Mouse (Mus musculus): ENCODE data around the gene Galnt16. TPM values are rescaled to one million over a fixed set of nuclear protein-coding genes. Genes with fewer than 3 reads are reported as not detected.

Gene Galnt16
- polyA plus RNA-seq (2015; fragmentation: Nextera tagmentation; extraction: Ambion mirVana): 3.2 and 3.7 TPM in 2 replicates

- Histone ChIP-seq H3K27ac (replicated peaks) (no peak within 1 kb of the TSS), H3K27me3 (replicated peaks) (peaks cover 91% of the 10 kb centered on the region)
Observed at GRCm38 (mm10) chr12:80517977-80518376, at the start of gene Galnt16. Gene Galnt16, plus strand, starts transcription at chr12:80518277.

DNA sequence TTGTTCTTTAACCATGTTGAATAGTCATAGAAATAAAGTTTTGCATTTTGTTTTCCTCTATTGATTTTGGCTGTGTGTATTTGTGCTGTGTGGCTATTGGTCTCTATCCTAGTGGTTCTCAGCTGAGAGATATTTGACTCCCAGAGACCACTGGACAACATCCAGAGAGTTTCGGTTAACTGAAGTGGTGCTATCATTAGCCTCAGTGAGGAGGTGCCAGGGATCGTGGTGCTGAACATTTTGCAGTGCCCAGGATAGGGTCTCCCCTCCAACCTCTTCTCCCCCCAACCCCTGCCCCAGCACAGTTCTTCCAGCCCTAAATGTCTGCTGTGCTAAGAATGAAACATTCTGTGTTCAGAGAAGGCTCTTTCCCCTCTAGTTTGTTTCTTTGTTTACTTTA lies 47.9 kb upstream of the Galnt16 start:
- 48% methylated on average over 2 of the region's 2 CpGs for WGBS
- ATAC-seq (ENCODE audit: extremely low read depth, insufficient number of reproducible peaks, low FRiP score, low TSS enrichment): no peak
- no peaks in the 10 kb centered on the region for H3K27me3 ChIP-seq (replicated peaks)
- H3K36me3 ChIP-seq: no peaks in the 10 kb centered on the region
- peaks cover 7% of the 10 kb centered on the region; the same call in 1 of the 2 replicates for H3K4me1 ChIP-seq
- H3K9ac ChIP-seq: no peak overlapping the region
- H3K9me3 ChIP-seq: no peaks in the 10 kb centered on the region
- no peak overlapping the region for H3K27ac ChIP-seq (replicated peaks)
- no peak overlapping the region for H3K4me3 ChIP-seq
- no peak overlapping the region for H3K4me2 ChIP-seq

More at GRCm38 (mm10) chr12:80517977-80518376, at the start of gene Galnt16:
- H3K9ac ChIP-seq: peak within 1 kb of the TSS; percentile 76
- ATAC-seq (ENCODE audit: extremely low read depth, insufficient number of reproducible peaks, low FRiP score, low TSS enrichment): no peak
- no peaks in the 10 kb centered on the region for H3K36me3 ChIP-seq
- WGBS: 4% methylated on average over 14 of the region's 14 CpGs
- H3K4me3 ChIP-seq: peak within 1 kb of the TSS; percentile 72
- peak within 1 kb of the TSS; percentile 100 for H3K4me2 ChIP-seq
- peaks cover 14% of the 10 kb centered on the region for H3K4me1 ChIP-seq
- H3K9me3 ChIP-seq: no peaks in the 10 kb centered on the region

DNA sequence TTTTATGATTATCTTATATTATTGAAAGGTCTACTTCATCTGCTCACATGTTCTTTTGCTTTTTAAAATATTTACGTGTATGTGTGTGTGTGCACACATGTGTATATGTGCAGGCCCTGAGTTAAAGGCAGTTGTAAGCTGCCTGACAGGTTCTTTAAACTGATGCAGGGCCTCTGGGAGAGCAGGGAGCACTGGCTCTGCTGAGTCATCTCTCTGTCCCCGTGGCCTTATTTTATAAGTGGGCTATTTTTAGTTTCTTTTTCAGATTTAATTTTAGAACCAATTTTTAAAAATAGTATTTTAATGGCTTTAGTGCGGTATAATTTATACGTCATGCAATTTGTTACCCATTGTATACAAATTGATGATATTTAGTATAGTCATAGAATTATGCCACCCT lies 46.2 kb upstream of the Galnt16 start:
- no peak overlapping the region for H3K4me3 ChIP-seq
- H3K36me3 ChIP-seq: 0 out of 2 replicates have a peak, but pooled peaks cover 10% of the 10 kb centered on the region
- H3K4me2 ChIP-seq: no peak overlapping the region
- H3K9me3 ChIP-seq: no peaks in the 10 kb centered on the region
- 43% methylated on average over 4 of the region's 4 CpGs for WGBS
- H3K27ac ChIP-seq (replicated peaks): no peak overlapping the region
- no peak overlapping the region for H3K9ac ChIP-seq
- ATAC-seq (ENCODE audit: extremely low read depth, insufficient number of reproducible peaks, low FRiP score, low TSS enrichment): no peak
- peaks cover 7% of the 10 kb centered on the region; the same call in 1 of the 2 replicates for H3K4me1 ChIP-seq
- no peaks in the 10 kb centered on the region for H3K27me3 ChIP-seq (replicated peaks)

GRCm38 (mm10) chr12:80473731-80474130 lies 44.3 kb upstream of the Galnt16 start:
- ATAC-seq (ENCODE audit: extremely low read depth, insufficient number of reproducible peaks, low FRiP score, low TSS enrichment): no peak
- 58% methylated on average over 3 of the region's 3 CpGs for WGBS
- H3K4me3 ChIP-seq: no peak overlapping the region

DNA sequence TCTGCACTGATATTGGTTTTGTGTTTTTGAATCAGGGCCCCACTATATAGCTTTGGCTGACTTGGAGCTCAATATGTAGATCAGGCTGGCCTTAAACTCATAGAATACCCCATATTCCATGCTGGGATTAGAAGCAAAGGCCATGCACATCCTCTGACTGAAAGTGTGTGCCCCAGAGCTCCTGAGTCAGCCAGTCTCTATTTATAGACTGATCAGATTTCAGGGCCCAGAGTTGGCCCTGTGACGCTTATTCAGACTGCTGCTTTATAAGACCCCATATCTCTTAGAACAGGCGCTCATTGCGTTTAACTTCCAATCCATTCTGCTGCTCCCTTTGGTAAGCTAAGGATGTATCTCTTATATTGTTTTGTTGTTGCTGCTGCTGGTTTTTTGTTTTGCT lies 38.1 kb upstream of the Galnt16 start:
- Histone ChIP-seq H3K4me2 (no peak overlapping the region), H3K4me1 (peaks cover 11% of the 10 kb centered on the region), H3K9me3 (no peaks in the 10 kb centered on the region; the same call in 1 of the 2 replicates), H3K27me3 (replicated peaks) (no peaks in the 10 kb centered on the region), H3K9ac (0 out of 2 replicates have a peak overlapping the region, but pooled peaks have one; percentile 28), H3K36me3 (peaks cover 34% of the 10 kb centered on the region), H3K27ac (replicated peaks) (0 out of 2 replicates have a peak overlapping the region, but pooled peaks have one; percentile 32), H3K4me3 (no peak overlapping the region)
- no peak for ATAC-seq (ENCODE audit: extremely low read depth, insufficient number of reproducible peaks, low FRiP score, low TSS enrichment)
- 32% methylated on average over 3 of the region's 3 CpGs for WGBS

More at GRCm38 (mm10) chr12:80473731-80474130, 44.3 kb upstream of the Galnt16 start:
- H3K9me3 ChIP-seq: no peaks in the 10 kb centered on the region
- no peaks in the 10 kb centered on the region for H3K27me3 ChIP-seq (replicated peaks)
- no peak overlapping the region for H3K9ac ChIP-seq
- no peak overlapping the region for H3K4me2 ChIP-seq
- peaks cover 7% of the 10 kb centered on the region; the same call in 1 of the 2 replicates for H3K4me1 ChIP-seq
- 0 out of 2 replicates have a peak, but pooled peaks cover 12% of the 10 kb centered on the region for H3K36me3 ChIP-seq
- no peak overlapping the region for H3K27ac ChIP-seq (replicated peaks)

- no peaks in the 10 kb centered on the region for H3K27me3 ChIP-seq (replicated peaks)
- WGBS: 71% methylated on average over 3 of the region's 3 CpGs
Observed at GRCm38 (mm10) chr12:80483397-80483796, 34.7 kb upstream of the Galnt16 start.

GRCm38 (mm10) chr12:80493311-80493710 lies 24.8 kb upstream of the Galnt16 start:
- no peak overlapping the region for H3K4me3 ChIP-seq
- H3K9me3 ChIP-seq: no peaks in the 10 kb centered on the region
- peaks cover 58% of the 10 kb centered on the region for H3K36me3 ChIP-seq
- no peaks in the 10 kb centered on the region for H3K4me1 ChIP-seq
- ATAC-seq (ENCODE audit: extremely low read depth, insufficient number of reproducible peaks, low FRiP score, low TSS enrichment): no peak
- no peak overlapping the region for H3K27ac ChIP-seq (replicated peaks)
- H3K9ac ChIP-seq: no peak overlapping the region
- WGBS: 81% methylated on average over 5 of the region's 5 CpGs
- no peaks in the 10 kb centered on the region for H3K27me3 ChIP-seq (replicated peaks)
- H3K4me2 ChIP-seq: no peak overlapping the region

More at GRCm38 (mm10) chr12:80483397-80483796, 34.7 kb upstream of the Galnt16 start:
- no peak overlapping the region for H3K27ac ChIP-seq (replicated peaks)
- no peak overlapping the region for H3K4me3 ChIP-seq
- H3K36me3 ChIP-seq: peaks cover 33% of the 10 kb centered on the region
- H3K4me2 ChIP-seq: no peak overlapping the region
- H3K9ac ChIP-seq: no peak overlapping the region
- peaks cover 11% of the 10 kb centered on the region for H3K4me1 ChIP-seq
- no peaks in the 10 kb centered on the region; the same call in 1 of the 2 replicates for H3K9me3 ChIP-seq
- ATAC-seq (ENCODE audit: extremely low read depth, insufficient number of reproducible peaks, low FRiP score, low TSS enrichment): no peak

DNA sequence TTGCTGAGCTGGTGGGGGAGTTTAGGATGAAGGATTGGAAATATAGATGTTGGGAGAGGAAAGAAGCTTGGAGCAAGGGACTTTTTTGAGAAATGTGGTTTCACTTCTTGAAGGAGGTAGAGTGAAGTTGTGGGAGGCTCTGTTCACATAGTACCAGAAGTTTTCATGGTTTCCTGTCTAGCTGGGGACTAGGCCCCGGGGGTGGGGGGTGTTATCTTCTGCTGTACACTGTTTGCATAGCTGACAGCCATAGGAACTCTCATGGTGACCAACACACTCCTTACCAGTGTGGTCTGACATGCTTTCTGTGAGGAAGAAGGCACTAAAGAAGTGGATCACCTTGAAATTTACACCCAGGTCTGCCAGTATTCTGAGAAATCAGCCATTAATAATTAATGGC lies 22.4 kb upstream of the Galnt16 start:
- Histone ChIP-seq H3K27me3 (replicated peaks) (no peaks in the 10 kb centered on the region), H3K4me2 (no peak overlapping the region), H3K9me3 (no peaks in the 10 kb centered on the region), H3K4me3 (no peak overlapping the region), H3K4me1 (no peaks in the 10 kb centered on the region), H3K9ac (no peak overlapping the region), H3K27ac (replicated peaks) (no peak overlapping the region), H3K36me3 (peaks cover 37% of the 10 kb centered on the region)
- ATAC-seq (ENCODE audit: extremely low read depth, insufficient number of reproducible peaks, low FRiP score, low TSS enrichment): no peak
- 76% methylated on average over 1 of the region's 1 CpGs for WGBS

GRCm38 (mm10) chr12:80498356-80498755 lies 19.7 kb upstream of the Galnt16 start:
- H3K9ac ChIP-seq: no peak overlapping the region
- no peaks in the 10 kb centered on the region for H3K27me3 ChIP-seq (replicated peaks)
- H3K4me1 ChIP-seq: no peaks in the 10 kb centered on the region
- H3K36me3 ChIP-seq: peaks cover 18% of the 10 kb centered on the region
- H3K9me3 ChIP-seq: no peaks in the 10 kb centered on the region
- no peak overlapping the region for H3K4me2 ChIP-seq
- no peak for ATAC-seq (ENCODE audit: extremely low read depth, insufficient number of reproducible peaks, low FRiP score, low TSS enrichment)
- no peak overlapping the region for H3K4me3 ChIP-seq
- WGBS: 50% methylated on average over 4 of the region's 4 CpGs
- H3K27ac ChIP-seq (replicated peaks): no peak overlapping the region

DNA sequence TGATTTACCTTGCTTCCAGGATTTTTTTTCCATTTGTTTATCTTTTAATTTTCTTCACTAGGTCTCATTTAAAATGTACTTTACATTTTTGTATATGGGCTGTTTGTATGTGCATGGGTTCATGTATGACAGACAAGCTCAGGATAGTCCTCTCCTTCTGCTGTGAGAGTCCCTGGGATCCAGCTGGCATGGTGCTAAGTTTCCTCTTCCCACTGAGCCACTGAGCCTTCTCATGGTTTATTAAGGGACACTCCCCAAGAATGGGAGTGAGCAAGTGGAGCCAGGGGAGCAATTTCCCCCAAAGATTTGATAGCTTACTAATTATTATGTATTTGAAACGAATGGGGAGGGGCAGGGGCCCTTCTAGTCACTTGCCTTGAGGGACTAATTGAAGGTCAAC lies 17.6 kb upstream of the Galnt16 start:
- no peak overlapping the region for H3K4me2 ChIP-seq
- H3K36me3 ChIP-seq: peaks cover 11% of the 10 kb centered on the region; the same call in 1 of the 2 replicates
- H3K27me3 ChIP-seq (replicated peaks): no peaks in the 10 kb centered on the region
- H3K9me3 ChIP-seq: no peaks in the 10 kb centered on the region
- H3K4me1 ChIP-seq: no peaks in the 10 kb centered on the region
- no peak overlapping the region for H3K27ac ChIP-seq (replicated peaks)
- H3K4me3 ChIP-seq: no peak overlapping the region
- H3K9ac ChIP-seq: no peak overlapping the region
- 41% methylated on average over 1 of the region's 1 CpGs for WGBS
- ATAC-seq (ENCODE audit: extremely low read depth, insufficient number of reproducible peaks, low FRiP score, low TSS enrichment): no peak

- Histone ChIP-seq H3K4me2 (no peak overlapping the region), H3K9ac (no peak overlapping the region), H3K9me3 (no peaks in the 10 kb centered on the region), H3K27ac (replicated peaks) (no peak overlapping the region), H3K36me3 (peaks cover 6% of the 10 kb centered on the region; the same call in 1 of the 2 replicates), H3K4me3 (no peak overlapping the region), H3K4me1 (no peaks in the 10 kb centered on the region), H3K27me3 (replicated peaks) (no peaks in the 10 kb centered on the region; the same call in 1 of the 2 replicates)
- WGBS: 67% methylated on average over 5 of the region's 5 CpGs
- ATAC-seq (ENCODE audit: extremely low read depth, insufficient number of reproducible peaks, low FRiP score, low TSS enrichment): no peak
Observed at GRCm38 (mm10) chr12:80504718-80505117, 13.4 kb upstream of the Galnt16 start.
